21 mouse cellular contexts compared by ENCODE assay signal in the genomic region with DNA sequence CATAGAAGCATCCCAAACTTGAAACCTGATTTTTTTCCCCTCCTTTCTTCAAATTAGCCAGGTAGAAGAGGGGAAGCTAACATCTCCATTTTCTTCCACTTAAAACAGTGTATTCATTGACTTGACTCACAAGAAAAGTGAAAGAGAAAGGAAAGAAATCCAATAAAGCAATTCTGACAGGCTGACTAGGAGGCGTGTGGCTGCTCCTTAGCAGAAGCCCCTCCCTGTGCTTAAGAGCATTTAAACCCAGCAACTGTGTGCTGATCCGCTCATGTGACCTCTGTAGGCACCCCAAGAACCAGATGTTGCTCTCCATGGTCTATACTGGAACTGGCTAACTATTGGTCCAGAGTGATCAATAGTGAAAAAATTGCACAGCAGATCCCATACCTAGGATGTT.
DNase-seq lines count a peak whose midpoint lies in the region; ATAC-seq and TF ChIP-seq lines count a peak whose summit lies in the region.
"Had no signal": no experiment of that assay in that cellular context is flagged by ENCODE, and none has a peak within 500 bp of the region (broad histone marks: within the 10 kb centered on the region; RNA-seq: fewer than 3 reads in every experiment).

No protein-coding gene starts in this region.

- H3K9ac ChIP-seq in hindbrain, postnatal 0 days (replicated peaks; ENCODE audit: low read length): no peak overlapping the region
- H3K9ac ChIP-seq: hindbrain, embryonic 15.5 days had no signal

- H3K36me3 ChIP-seq in limb, embryonic 10.5 days: no peaks in the 10 kb centered on the region
- no peaks in the 10 kb centered on the region for H3K36me3 ChIP-seq in hindbrain, postnatal 0 days (ENCODE audit: insufficient read depth, low read length)
- H3K36me3 ChIP-seq: forebrain, embryonic 10.5 days; heart, embryonic 10.5 days; hindbrain, embryonic 15.5 days had no signal

- H3K27me3 ChIP-seq in limb, embryonic 10.5 days (ENCODE audit: low read depth, poor library complexity, severe bottlenecking): no peaks in the 10 kb centered on the region
- H3K27me3 ChIP-seq in hindbrain, postnatal 0 days (ENCODE audit: insufficient read depth, low read length): no peaks in the 10 kb centered on the region
- H3K27me3 ChIP-seq: hindbrain, embryonic 15.5 days had no signal

- no peak for TF ChIP-seq CTCF in hindbrain, postnatal 0 days (IDR thresholded peaks at IDR 0.05; ENCODE audit: low read depth)

- H3K4me3 ChIP-seq in limb, embryonic 10.5 days: no peak overlapping the region
- no peak overlapping the region for H3K4me3 ChIP-seq in hindbrain, postnatal 0 days (ENCODE audit: low read length)
- H3K4me3 ChIP-seq: erythroblast, embryonic 14.5 days; forebrain, embryonic 10.5 days; gastrocnemius, adult 2 months; heart, embryonic 10.5 days; hindbrain, embryonic 15.5 days had no signal

- intact Hi-C loops in left cerebral cortex, postnatal 14 days (cut with DNase I): no loop called here

- no peaks in the 10 kb centered on the region for H3K9me3 ChIP-seq in limb, embryonic 10.5 days (replicated peaks)
- H3K9me3 ChIP-seq in hindbrain, postnatal 0 days (ENCODE audit: low read length): no peaks in the 10 kb centered on the region
- H3K9me3 ChIP-seq: forebrain, embryonic 10.5 days; heart, embryonic 10.5 days; hindbrain, embryonic 15.5 days had no signal

- peak; percentile 17 for DNase-seq in heart, adult 11 months
- no peak for DNase-seq in heart, adult 9 months (ENCODE audit: low spot score in 2 of 2)
- peak; percentile 49 for DNase-seq in NIH3T3 (ENCODE audit: low read depth)
- no peak for DNase-seq in limb, embryonic 10.5 days (ENCODE audit: low spot score)
- DNase-seq in layer of hippocampus, adult 9-10 months (ENCODE audit: low spot score): no peak
- no peak for DNase-seq in hindbrain, postnatal 0 days (ENCODE audit: low spot score)
- no peak for DNase-seq in left cerebral cortex, postnatal 14 days (ENCODE audit: low spot score in 2 of 2)
- DNase-seq: adrenal gland, adult 8-10 months; cerebellum, adult 11 months; cerebellum, adult 8-10 months; cerebellum, postnatal 14 days; gastrocnemius, adult 2 months; gastrocnemius, postnatal 25 days; heart, postnatal 10 days; heart, postnatal 4 days had no signal

- ATAC-seq in hindbrain, postnatal 0 days: no peak
- ATAC-seq: forebrain, embryonic 14.5 days; inflammation-experienced regulatory T-cells, adult 6 months had no signal

- H3K27ac ChIP-seq in limb, embryonic 10.5 days: peak overlapping the region; percentile 36
- H3K27ac ChIP-seq in hindbrain, postnatal 0 days: no peak overlapping the region
- H3K27ac ChIP-seq: forebrain, embryonic 10.5 days; gastrocnemius, adult 2 months; heart, embryonic 10.5 days; hindbrain, embryonic 15.5 days had no signal

- H3K4me1 ChIP-seq in limb, embryonic 10.5 days: peaks cover 39% of the 10 kb centered on the region
- no peaks in the 10 kb centered on the region for H3K4me1 ChIP-seq in hindbrain, postnatal 0 days (ENCODE audit: insufficient read depth, low read length)
- H3K4me1 ChIP-seq: forebrain, embryonic 10.5 days; heart, embryonic 10.5 days; hindbrain, embryonic 15.5 days had no signal

- no peak overlapping the region for H3K4me2 ChIP-seq in hindbrain, postnatal 0 days (ENCODE audit: low read depth, low read length)
- H3K4me2 ChIP-seq: hindbrain, embryonic 15.5 days had no signal

- WGBS in limb, embryonic 10.5 days: 46% methylated on average over 2 of the region's 2 CpGs
- 83% methylated on average over 2 of the region's 2 CpGs for WGBS in hindbrain, postnatal 0 days

Comparison
In these comparisons a context has a peak if more than half of its experiments do, and no peak if none do; other contexts are left out.
1. DNase-seq: peak in heart, adult 11 months (single experiment) and NIH3T3 (single experiment); none in heart, adult 9 months (0 of 2), limb, embryonic 10.5 days (single experiment), layer of hippocampus, adult 9-10 months (single experiment), hindbrain, postnatal 0 days (single experiment) and left cerebral cortex, postnatal 14 days (0 of 2).